Mouse (Mus musculus): Measurements from ENCODE around the gene Olfr1311.
"Not testable (repeated sequence)": the region's sequence is repeated elsewhere in the genome, so short reads cannot be mapped to it uniquely, and the experiment has no call there.

Olfr1311 gene

GRCm38 (mm10) chr2:112024312-112024711 lies at the start of gene Olfr1311:
Gene Olfr1311 (minus strand): TSS chr2:112024412.
- CTCF ChIA-PET, result no interaction called here

GRCm38 (mm10) chr2:112050138-112050537 lies 25.9 kb upstream of the Olfr1311 start, which contains the start of gene Olfr1312:
Gene Olfr1312 (minus strand): TSS chr2:112050238.
- POLR2A ChIA-PET, result no interaction called here
- CTCF ChIA-PET, result no interaction called here

More at GRCm38 (mm10) chr2:112024312-112024711, at the start of gene Olfr1311:
- POLR2A ChIA-PET, result no interaction called here

GRCm38 (mm10) chr2:112026971-112027370 lies 2.8 kb upstream of the Olfr1311 start:
- POLR2A ChIA-PET, CTCF ChIA-PET: not testable (repeated sequence)

DNA sequence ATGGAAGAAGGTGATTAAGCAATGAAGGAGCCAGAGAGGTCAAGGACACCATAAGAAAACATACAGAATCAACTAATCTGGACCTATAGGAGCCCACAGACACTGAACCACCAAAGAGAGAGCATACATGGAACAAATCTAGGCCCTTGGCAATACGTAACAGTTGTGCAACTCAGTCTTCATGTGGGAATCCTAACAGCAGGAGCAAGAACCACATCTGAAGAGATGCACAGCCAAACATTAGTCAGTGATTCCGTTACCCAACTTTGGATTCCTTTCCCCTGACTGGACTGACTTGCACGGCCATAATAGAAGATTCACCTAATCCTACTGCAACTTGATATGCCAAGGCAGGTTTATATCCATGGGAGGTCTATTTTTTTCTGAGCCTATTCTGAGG lies 9.3 kb downstream of the Olfr1311 start:
- POLR2A ChIA-PET, result no interaction called here
- CTCF ChIA-PET, result no interaction called here

- CTCF ChIA-PET, result no interaction called here
- POLR2A ChIA-PET, result no interaction called here
Observed at GRCm38 (mm10) chr2:112012608-112013007, 11.6 kb downstream of the Olfr1311 start, which contains the start of gene Olfr1310. Gene Olfr1310 (minus strand): TSS chr2:112012708.

DNA sequence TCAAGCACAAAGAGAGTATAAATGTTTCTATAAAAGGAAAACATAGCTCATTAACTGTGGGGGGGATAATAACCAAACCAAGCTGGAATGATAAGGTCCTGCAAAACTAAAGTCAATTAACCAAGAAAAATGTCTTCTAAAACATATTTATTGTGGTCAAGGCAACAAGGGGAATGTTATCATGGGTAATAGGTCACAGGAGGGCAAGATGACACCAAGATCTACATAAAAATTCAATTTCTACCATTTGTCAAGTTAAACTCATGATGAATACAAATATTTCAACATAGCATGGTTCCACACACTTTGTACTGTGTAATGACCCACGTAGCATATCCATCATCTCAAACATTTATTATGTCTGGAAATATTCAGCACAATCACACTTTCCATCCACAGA lies 34.0 kb downstream of the Olfr1311 start, which contains the start of gene Olfr1309:
TSS of gene Olfr1309 (minus strand) at position 101 of the 400 bp plus-strand sequence.
- CTCF ChIA-PET, result no interaction called here

More for the DNA sequence above, 34.0 kb downstream of the Olfr1311 start, which contains the start of gene Olfr1309:
- POLR2A ChIA-PET, result no interaction called here
